Mouse (Mus musculus): ENCODE measurements around the gene Krt13. TPM values are rescaled to one million over a fixed set of nuclear protein-coding genes. Genes with fewer than 3 reads are reported as not detected.

Krt13 gene
- polyA plus RNA-seq, 1 experiment = not detected

GRCm38 (mm10) chr11:100137693-100138092, 16.3 kb upstream of the Krt13 start:
- TF ChIP-seq GATA1 (IDR thresholded peaks at IDR 0.05; ENCODE audit: low read length) = no peak

GRCm38 (mm10) chr11:100136559-100136958, 15.2 kb upstream of the Krt13 start:
- TF ChIP-seq GATA1 (IDR thresholded peaks at IDR 0.05; ENCODE audit: low read length) = no peak

GRCm38 (mm10) chr11:100135731-100136130, 14.4 kb upstream of the Krt13 start, which contains the start of gene Krt15:
Gene Krt15 (minus strand): TSS chr11:100135928.
- TF ChIP-seq GATA1 (IDR thresholded peaks at IDR 0.05; ENCODE audit: low read length) = no peak

- TF ChIP-seq GATA1 (IDR thresholded peaks at IDR 0.05; ENCODE audit: low read length) = no peak
Measured at GRCm38 (mm10) chr11:100124901-100125300, 3.5 kb upstream of the Krt13 start.

GRCm38 (mm10) chr11:100120331-100120730, 1.0 kb downstream of the Krt13 start:
- TF ChIP-seq GATA1 (IDR thresholded peaks at IDR 0.05; ENCODE audit: low read length) = no peak

DNA sequence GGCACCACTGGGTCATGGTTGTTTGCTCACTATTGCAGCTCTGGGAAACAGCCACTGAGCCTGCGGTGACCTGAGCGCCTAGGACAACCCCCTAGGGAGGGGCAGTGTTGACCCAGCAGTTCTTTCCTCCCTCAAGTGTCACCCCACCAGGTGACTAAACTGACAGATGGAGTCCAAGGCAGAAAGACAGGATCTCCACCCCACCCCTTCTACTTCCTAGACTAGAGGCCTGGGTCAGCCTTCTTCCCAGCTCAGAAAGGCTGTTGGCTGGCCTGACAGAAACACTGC, 7.7 kb downstream of the Krt13 start:
- TF ChIP-seq GATA1 (IDR thresholded peaks at IDR 0.05; ENCODE audit: low read length) = no peak

DNA sequence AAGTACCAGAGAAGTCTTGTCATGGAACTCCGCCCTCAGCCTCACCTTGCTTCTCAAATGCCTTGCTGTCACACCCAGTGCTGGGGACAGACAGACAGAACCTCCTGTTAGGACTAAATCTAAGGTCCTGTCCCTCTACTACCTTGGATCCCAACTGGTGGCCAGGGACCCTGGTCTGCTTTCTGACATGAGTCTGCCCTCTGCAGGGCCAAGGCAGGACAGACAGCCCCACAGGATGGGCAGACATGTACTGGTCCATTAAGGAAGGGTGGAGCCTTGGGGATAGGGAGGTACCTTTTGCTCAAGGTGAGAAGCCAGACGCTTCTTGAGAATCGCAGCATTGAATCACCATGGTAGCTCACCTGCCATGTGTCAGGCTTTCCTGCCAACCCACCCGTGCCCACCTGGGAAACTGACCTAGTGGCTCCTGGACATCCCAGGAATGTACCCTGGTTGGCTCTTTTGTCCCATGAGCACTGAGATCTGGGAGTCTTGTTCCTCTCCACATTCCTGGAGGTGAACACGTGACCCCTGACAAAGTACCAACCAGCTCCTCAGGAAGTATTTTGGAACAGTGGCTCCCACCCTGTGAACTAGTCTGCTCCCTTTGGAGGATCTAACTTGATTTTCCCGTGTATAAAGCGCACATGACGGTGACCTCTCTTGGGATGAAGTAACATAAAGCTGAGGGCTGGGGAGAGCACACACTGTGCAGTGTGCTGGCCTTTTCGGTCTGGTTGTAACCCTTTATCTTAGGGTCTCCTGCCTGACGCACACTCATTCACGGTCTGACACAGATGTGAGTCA, 8.2 kb downstream of the Krt13 start:
- no peak for TF ChIP-seq GATA1 (IDR thresholded peaks at IDR 0.05; ENCODE audit: low read length)

GRCm38 (mm10) chr11:100105576-100106122, 15.7 kb downstream of the Krt13 start, which contains the start of gene Krt36:
Gene Krt36 (minus strand): TSS chr11:100105626.
- TF ChIP-seq GATA1 (IDR thresholded peaks at IDR 0.05; ENCODE audit: low read length) = no peak

GRCm38 (mm10) chr11:100102693-100103429, 18.5 kb downstream of the Krt13 start:
- TF ChIP-seq GATA1 (IDR thresholded peaks at IDR 0.05; ENCODE audit: low read length) = no peak

DNA sequence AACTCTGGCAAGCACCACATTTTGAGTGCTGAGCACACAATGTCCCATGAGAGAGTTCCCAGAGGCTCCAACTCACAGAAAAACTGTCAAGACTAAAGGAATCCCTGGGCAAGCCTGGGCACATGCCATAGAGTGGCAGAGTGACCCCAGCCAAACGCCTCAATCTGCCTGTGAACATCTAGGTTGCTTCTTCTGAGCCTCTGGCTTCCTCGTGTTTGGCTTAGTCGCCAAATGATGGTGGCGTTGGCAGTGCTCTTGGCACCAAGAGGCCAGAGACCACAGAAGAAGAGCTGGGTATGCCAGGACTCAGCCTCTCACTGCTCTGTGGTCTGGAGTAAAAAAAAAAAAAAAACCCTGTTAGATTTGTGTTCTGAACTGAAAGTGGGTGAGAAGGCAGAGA, 21.0 kb downstream of the Krt13 start:
- TF ChIP-seq GATA1 (IDR thresholded peaks at IDR 0.05; ENCODE audit: low read length) = no peak

- TF ChIP-seq GATA1 (IDR thresholded peaks at IDR 0.05; ENCODE audit: low read length) = no peak
Measured at GRCm38 (mm10) chr11:100097819-100098218, 23.5 kb downstream of the Krt13 start.

GRCm38 (mm10) chr11:100096141-100096540, 25.2 kb downstream of the Krt13 start, which contains the start of gene Krt35:
Gene Krt35 (minus strand): TSS chr11:100096241.
- TF ChIP-seq GATA1 (IDR thresholded peaks at IDR 0.05; ENCODE audit: low read length) = no peak

DNA sequence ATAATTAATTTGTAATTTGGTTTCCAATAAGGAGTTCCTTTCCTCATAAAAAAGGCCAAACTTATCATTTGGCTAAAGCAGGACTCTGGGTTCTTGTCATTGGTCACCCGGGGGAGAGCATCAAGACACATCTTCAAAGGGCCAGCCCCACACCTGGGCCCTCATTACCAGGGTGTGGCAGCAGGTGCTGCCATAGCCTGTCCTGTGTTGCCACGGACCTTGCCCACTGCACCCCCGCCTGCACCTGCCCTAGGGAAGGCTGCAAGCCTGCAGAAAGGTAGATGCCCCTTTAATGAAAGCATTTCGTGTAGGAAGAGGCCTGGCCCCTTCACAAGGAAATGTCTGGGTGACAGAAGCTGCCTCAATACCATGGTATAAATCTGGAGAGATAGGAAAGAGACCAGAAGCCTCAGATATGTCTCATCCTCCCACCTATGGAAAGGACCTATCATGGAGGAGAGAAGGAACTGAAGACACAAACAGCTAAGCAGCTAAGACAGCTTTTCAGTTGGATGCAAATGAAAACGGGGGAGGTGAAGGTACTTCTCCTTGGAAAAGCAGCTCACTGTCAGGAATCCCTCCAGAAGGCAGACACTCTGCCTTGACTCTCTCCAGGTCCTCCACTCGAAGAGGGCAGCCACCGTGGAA, 32.9 kb downstream of the Krt13 start:
- TF ChIP-seq GATA1 (IDR thresholded peaks at IDR 0.05; ENCODE audit: low read length) = no peak

DNA sequence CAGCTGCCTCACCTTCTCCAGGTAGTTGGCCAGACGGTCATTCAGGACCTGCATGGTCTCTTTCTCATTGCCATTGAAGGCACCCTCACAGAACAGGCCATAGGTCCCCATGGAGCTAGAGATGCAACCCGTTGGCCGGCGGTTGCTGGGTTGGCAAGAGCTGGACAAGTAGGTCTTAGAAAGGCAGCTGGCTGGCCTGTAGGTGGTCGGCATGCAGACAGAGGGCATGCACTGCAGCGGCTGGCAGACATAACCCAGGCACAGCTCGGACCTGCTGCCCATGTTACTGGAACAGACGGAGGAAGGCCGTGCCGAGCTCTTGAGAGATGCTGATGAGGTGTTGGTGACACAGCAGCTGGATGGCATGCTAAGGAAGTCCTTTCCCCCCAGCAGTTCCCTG, 33.5 kb downstream of the Krt13 start, which contains the start of gene Krt32:
Gene Krt32 (minus strand): TSS at position 366 of the 400 bp plus-strand sequence.
- TF ChIP-seq GATA1 (IDR thresholded peaks at IDR 0.05; ENCODE audit: low read length) = no peak

- no peak for TF ChIP-seq GATA1 (IDR thresholded peaks at IDR 0.05; ENCODE audit: low read length)
Measured at GRCm38 (mm10) chr11:100073873-100074272, 47.5 kb downstream of the Krt13 start.

Other genes starting within 250 kb of the Krt13 start
- not detected in 2 replicates for gene Krtap9-1, start 248.2 kb downstream of the Krt13 start, polyA plus RNA-seq (2012)
- not detected in 2 replicates for gene Gm11567, start 242.4 kb downstream of the Krt13 start, polyA plus RNA-seq (2012)
- not detected in 2 replicates for gene Krtap31-1, start 213.6 kb downstream of the Krt13 start, polyA plus RNA-seq (2012)
- gene Gm11565, start 206.8 kb downstream of the Krt13 start, polyA plus RNA-seq (2012) = not detected in 2 replicates
- gene Krtap31-2, start 185.3 kb downstream of the Krt13 start, polyA plus RNA-seq (2012) = not detected in 2 replicates
- not detected in 2 replicates for gene Krtap9-5, start 173.1 kb downstream of the Krt13 start, polyA plus RNA-seq (2012)
- not detected in 2 replicates for gene Krtap29-1, start 142.5 kb downstream of the Krt13 start, polyA plus RNA-seq (2012)
- not detected in 2 replicates for gene Krtap16-1, start 135.0 kb downstream of the Krt13 start, polyA plus RNA-seq (2012)
- gene Krtap17-1, start 127.6 kb downstream of the Krt13 start, polyA plus RNA-seq (2012) = not detected in 2 replicates
- not detected in 2 replicates for gene Krt33a, start 105.4 kb downstream of the Krt13 start, polyA plus RNA-seq (2012)
- gene Krt33b, start 91.7 kb downstream of the Krt13 start, polyA plus RNA-seq (2012) = not detected in 2 replicates
- not detected in 2 replicates for gene Krt34, start 80.0 kb downstream of the Krt13 start, polyA plus RNA-seq (2012)
- not detected in 2 replicates for gene Krt31, start 71.0 kb downstream of the Krt13 start, polyA plus RNA-seq (2012)
- not detected in 2 replicates for gene Krt32, start 33.3 kb downstream of the Krt13 start, polyA plus RNA-seq (2012)
- gene Krt35, start 25.3 kb downstream of the Krt13 start, polyA plus RNA-seq (2012) = not detected in 2 replicates
- gene Krt36, start 15.9 kb downstream of the Krt13 start, polyA plus RNA-seq (2012) = not detected in 2 replicates
- not detected in 2 replicates for gene Krt15, start 14.4 kb upstream of the Krt13 start, polyA plus RNA-seq (2012)
- gene Krt19, start 27.1 kb upstream of the Krt13 start, polyA plus RNA-seq (2012) = not detected in 2 replicates
- not detected in 2 replicates for gene Krt9, start 71.7 kb upstream of the Krt13 start, polyA plus RNA-seq (2012)
- not detected in 2 replicates for gene Krt14, start 86.0 kb upstream of the Krt13 start, polyA plus RNA-seq (2012)
- not detected in 2 replicates for gene Krt16, start 127.3 kb upstream of the Krt13 start, polyA plus RNA-seq (2012)
- gene Krt17, start 139.5 kb upstream of the Krt13 start, polyA plus RNA-seq (2012) = 0.04 TPM in 1 of 2 replicates, not detected in the other
- gene Krt42, start 148.3 kb upstream of the Krt13 start, polyA plus RNA-seq (2012) = not detected in 2 replicates
- gene Eif1, start 198.3 kb upstream of the Krt13 start, polyA plus RNA-seq (2012) = 517 and 775 TPM in 2 replicates
- not detected in 2 replicates for gene Gast, start 212.8 kb upstream of the Krt13 start, polyA plus RNA-seq (2012)
- not detected in 2 replicates for gene Hap1, start 234.6 kb upstream of the Krt13 start, polyA plus RNA-seq (2012)